ENCODE assay signal across 19 mouse cellular contexts in the genomic region with DNA sequence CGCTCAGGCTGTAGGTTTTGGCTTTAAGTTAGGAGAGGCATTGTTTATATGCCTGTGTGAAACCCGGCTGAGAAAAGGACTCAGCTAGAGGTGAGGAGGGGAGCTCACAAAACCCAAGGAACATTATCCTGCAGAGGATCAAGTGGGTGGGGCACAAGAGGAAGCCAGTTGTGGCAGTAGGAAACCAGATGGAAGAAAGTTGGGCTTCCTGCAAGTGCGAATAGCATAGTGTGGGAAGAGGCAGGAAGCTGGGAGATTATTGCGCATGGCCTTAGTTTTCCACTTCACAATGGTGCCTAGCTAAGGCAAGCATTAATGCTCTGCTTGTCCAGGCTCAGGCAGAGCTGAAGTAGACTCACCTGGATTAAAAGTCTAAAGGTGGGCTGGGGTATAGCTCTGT. TPM values are rescaled to one million over a fixed set of nuclear protein-coding genes. Genes with fewer than 3 reads are reported as not detected.
A peak's percentile ranks its signal among the peaks of the same experiment; 100 is the strongest.
DNase-seq lines count a peak whose midpoint lies in the region; ATAC-seq lines count a peak whose summit lies in the region.
"Had no signal": no experiment of that assay in that cellular context is flagged by ENCODE, and none has a peak within 500 bp of the region (broad histone marks: within the 10 kb centered on the region; RNA-seq: fewer than 3 reads in every experiment).

No protein-coding gene starts in this region.

- 0 out of 2 replicates have a peak, but pooled peaks cover 5% of the 10 kb centered on the region for H3K9me3 ChIP-seq in heart, embryonic 13.5 days
- H3K9me3 ChIP-seq in kidney, embryonic 16.5 days (ENCODE audit: low read length), result peaks cover 5% of the 10 kb centered on the region; the same call in 1 of the 2 replicates
- H3K9me3 ChIP-seq in megakaryocyte, embryonic 14.5 days, result peaks cover 17% of the 10 kb centered on the region
- H3K9me3 ChIP-seq: embryonic facial prominence, embryonic 12.5 days; G1E; limb, embryonic 13.5 days; neural tube, embryonic 12.5 days had no signal

- peaks cover 32% of the 10 kb centered on the region for H3K36me3 ChIP-seq in heart, embryonic 13.5 days
- no peaks in the 10 kb centered on the region for H3K36me3 ChIP-seq in kidney, embryonic 16.5 days (ENCODE audit: insufficient read depth, low read length)
- peaks cover 38% of the 10 kb centered on the region for H3K36me3 ChIP-seq in megakaryocyte, embryonic 14.5 days (replicated peaks; ENCODE audit: low read length)
- H3K36me3 ChIP-seq: G1E had no signal

- H3K4me3 ChIP-seq in heart, embryonic 13.5 days, result no peak overlapping the region
- H3K4me3 ChIP-seq in kidney, embryonic 16.5 days (ENCODE audit: low read length), result no peak overlapping the region
- H3K4me3 ChIP-seq in megakaryocyte, embryonic 14.5 days (replicated peaks), result peak overlapping the region; percentile 5
- H3K4me3 ChIP-seq: embryonic facial prominence, embryonic 12.5 days; limb, embryonic 13.5 days; neural tube, embryonic 12.5 days had no signal

- WGBS in heart, embryonic 13.5 days, result 41% methylated on average over 4 of the region's 4 CpGs
- 46% methylated on average over 4 of the region's 4 CpGs for WGBS in kidney, embryonic 16.5 days

- H3K27ac ChIP-seq in heart, embryonic 13.5 days (replicated peaks), result peak overlapping the region; percentile 59
- H3K27ac ChIP-seq in kidney, embryonic 16.5 days (ENCODE audit: low read length), result peak overlapping the region; percentile 25; the same call in 1 of the 2 replicates
- H3K27ac ChIP-seq: embryonic facial prominence, embryonic 12.5 days; limb, embryonic 13.5 days; neural tube, embryonic 12.5 days had no signal

- no peaks in the 10 kb centered on the region for H3K27me3 ChIP-seq in heart, embryonic 13.5 days (replicated peaks)
- H3K27me3 ChIP-seq in kidney, embryonic 16.5 days (ENCODE audit: insufficient read depth, low read length), result no peaks in the 10 kb centered on the region
- H3K27me3 ChIP-seq in megakaryocyte, embryonic 14.5 days (replicated peaks), result peaks cover 17% of the 10 kb centered on the region
- H3K27me3 ChIP-seq: embryonic facial prominence, embryonic 12.5 days; limb, embryonic 13.5 days; neural tube, embryonic 12.5 days had no signal

- H3K4me2 ChIP-seq in heart, embryonic 13.5 days, result no peak overlapping the region
- H3K4me2 ChIP-seq in kidney, embryonic 16.5 days (replicated peaks; ENCODE audit: low read depth, low read length), result no peak overlapping the region
- H3K4me2 ChIP-seq: embryonic facial prominence, embryonic 12.5 days; limb, embryonic 13.5 days; neural tube, embryonic 12.5 days had no signal

- H3K9ac ChIP-seq in heart, embryonic 13.5 days, result no peak overlapping the region
- no peak overlapping the region for H3K9ac ChIP-seq in kidney, embryonic 16.5 days (replicated peaks; ENCODE audit: low read length)
- H3K9ac ChIP-seq: embryonic facial prominence, embryonic 12.5 days; limb, embryonic 13.5 days; liver, postnatal 0 days; neural tube, embryonic 12.5 days had no signal

- peaks cover 39% of the 10 kb centered on the region for H3K4me1 ChIP-seq in heart, embryonic 13.5 days
- peaks cover 23% of the 10 kb centered on the region for H3K4me1 ChIP-seq in kidney, embryonic 16.5 days (ENCODE audit: insufficient read depth, low read length)
- H3K4me1 ChIP-seq in megakaryocyte, embryonic 14.5 days, result peaks cover 83% of the 10 kb centered on the region

- no peak for DNase-seq in heart, adult 9 months (ENCODE audit: low spot score in 2 of 2)
- no peak for DNase-seq in kidney, adult 8-10 months
- no peak for DNase-seq in testis, postnatal 10 days (ENCODE audit: low spot score)
- DNase-seq: adrenal gland, postnatal 36 days; cerebellum, adult 8-10 months; kidney, postnatal 25 days; layer of hippocampus, adult 9-11 months; liver, postnatal 0 days; spleen, adult 18-20 months had no signal

- ATAC-seq in heart, embryonic 13.5 days (ENCODE audit: extremely low read depth, insufficient number of reproducible peaks, low FRiP score, low TSS enrichment), result no peak
- no peak for ATAC-seq in kidney, embryonic 16.5 days (ENCODE audit: low FRiP score, low TSS enrichment)
- ATAC-seq in megakaryocyte, adult 5-6 weeks (ENCODE audit: poor library complexity, severe bottlenecking), result no peak
- ATAC-seq: CD4-positive, CD25-positive, alpha-beta regulatory T cell, adult 4 months; forebrain, embryonic 16.5 days; liver, postnatal 0 days had no signal

RNA-seq across cellular contexts. Expression of a gene that starts 15.2 kb away (rescaled TPM):
- polyA plus RNA-seq in heart, embryonic 13.5 days (2015; fragmentation: Nextera tagmentation; extraction: Ambion mirVana), result 8.5 and 9.5 TPM in 2 replicates
- polyA plus RNA-seq in kidney, embryonic 16.5 days (2015; fragmentation: Nextera tagmentation; extraction: Ambion mirVana), result 5.1 and 5.8 TPM in 2 replicates
- polyA plus RNA-seq in megakaryocyte, embryonic 14.5 days (2012; ENCODE audit: insufficient read depth, low replicate concordance), result 0.56 and 0.73 TPM in 2 replicates
- total RNA-seq in megakaryocyte, adult 5-6 weeks (2015), result 0.67 and 1.1 TPM in 2 replicates
- total RNA-seq in megakaryocyte, adult 5-6 weeks (2017), result 0.48 and 0.98 TPM in 2 replicates
- polyA plus RNA-seq: G1E had no signal

RNA-seq across cellular contexts. Expression of a gene that starts 30.3 kb away (rescaled TPM):
- 19.2 and 23.4 TPM in 2 replicates for polyA plus RNA-seq in heart, embryonic 13.5 days (2015; fragmentation: Nextera tagmentation; extraction: Ambion mirVana)
- polyA plus RNA-seq in kidney, embryonic 16.5 days (2015; fragmentation: Nextera tagmentation; extraction: Ambion mirVana), result 27.2 and 29.0 TPM in 2 replicates
- 7.3 TPM in 1 of 2 replicates, not detected in the other for polyA plus RNA-seq in megakaryocyte, embryonic 14.5 days (2012; ENCODE audit: insufficient read depth, low replicate concordance)
- 66.6 and 69.0 TPM in 2 replicates for total RNA-seq in megakaryocyte, adult 5-6 weeks (2015)
- 88.5 and 97.9 TPM in 2 replicates for total RNA-seq in megakaryocyte, adult 5-6 weeks (2017)
